Mouse (Mus musculus): ENCODE results near the gene Sema6d.

Gene Sema6d

GRCm38 (mm10) chr2:124659601-124660000 is 569.8 kb downstream of the Sema6d start:
- DNase-seq (ENCODE audit: low spot score): no peak

- no peak for DNase-seq (ENCODE audit: low spot score)
Observed at GRCm38 (mm10) chr2:124660686-124661085, 570.9 kb downstream of the Sema6d start.

GRCm38 (mm10) chr2:124661316-124661715 is 571.5 kb downstream of the Sema6d start:
- DNase-seq (ENCODE audit: low spot score): no peak

- DNase-seq (ENCODE audit: low spot score): no peak
Observed at GRCm38 (mm10) chr2:124662257-124662656, 572.5 kb downstream of the Sema6d start.

GRCm38 (mm10) chr2:124664191-124664590 is 574.4 kb downstream of the Sema6d start:
- DNase-seq (ENCODE audit: low spot score): no peak

GRCm38 (mm10) chr2:124668431-124668830 is 578.7 kb downstream of the Sema6d start:
- no peak for DNase-seq (ENCODE audit: low spot score)

- no peak for DNase-seq (ENCODE audit: low spot score)
Observed at GRCm38 (mm10) chr2:124673117-124673516, 583.3 kb downstream of the Sema6d start.

GRCm38 (mm10) chr2:124684481-124684901 is 594.7 kb downstream of the Sema6d start:
- DNase-seq (ENCODE audit: low spot score): no peak

- DNase-seq (ENCODE audit: low spot score): no peak
Observed at GRCm38 (mm10) chr2:124690372-124690771, 600.6 kb downstream of the Sema6d start.

GRCm38 (mm10) chr2:124702621-124703020 is 612.9 kb downstream of the Sema6d start:
- no peak for DNase-seq (ENCODE audit: low spot score)

- DNase-seq (ENCODE audit: low spot score): no peak
Observed at GRCm38 (mm10) chr2:124704922-124705321, 615.2 kb downstream of the Sema6d start.

- no peak for DNase-seq (ENCODE audit: low spot score)
Observed at GRCm38 (mm10) chr2:124705806-124706205, 616.0 kb downstream of the Sema6d start.

GRCm38 (mm10) chr2:124706896-124707295 is 617.1 kb downstream of the Sema6d start:
- no peak for DNase-seq (ENCODE audit: low spot score)
